Mouse (Mus musculus) bone marrow macrophage, adult 2 months (primary cell): ENCODE data around the gene Trp53.

Experiments used
- CTCF ChIP-seq: IDR thresholded peaks from 2 replicates; pipeline ENCODE4 v1.5.1; 2012; ENCODE audit warnings: low read depth, mild to moderate bottlenecking, low read length, moderate library complexity
- POLR2A ChIP-seq: IDR thresholded peaks from 2 replicates; pipeline ENCODE4 v1.6.1; 2012; ENCODE audit warnings: mild to moderate bottlenecking, low read depth, low read length, borderline replicate concordance

GRCm38 (mm10) chr11:69565131-69565530 is 15.0 kb upstream of the Trp53 start:
- no peak for TF ChIP-seq CTCF
- no peak for TF ChIP-seq POLR2A
